Mouse (Mus musculus): ENCODE measurements around the gene Vmn1r235.
"Not testable (repeated sequence)": the region's sequence is repeated elsewhere in the genome, so short reads cannot be mapped to it uniquely, and the experiment has no call there.

Vmn1r235 gene

GRCm38 (mm10) chr17:21256111-21256510 is at the start of gene Vmn1r235:
Vmn1r235 (plus strand) TSS chr17:21256411.
- no peak for DNase-seq (ENCODE audit: low spot score)

GRCm38 (mm10) chr17:21211081-21211480 is 45.1 kb upstream of the Vmn1r235 start:
- DNase-seq (ENCODE audit: low spot score), result not testable (repeated sequence)

DNA sequence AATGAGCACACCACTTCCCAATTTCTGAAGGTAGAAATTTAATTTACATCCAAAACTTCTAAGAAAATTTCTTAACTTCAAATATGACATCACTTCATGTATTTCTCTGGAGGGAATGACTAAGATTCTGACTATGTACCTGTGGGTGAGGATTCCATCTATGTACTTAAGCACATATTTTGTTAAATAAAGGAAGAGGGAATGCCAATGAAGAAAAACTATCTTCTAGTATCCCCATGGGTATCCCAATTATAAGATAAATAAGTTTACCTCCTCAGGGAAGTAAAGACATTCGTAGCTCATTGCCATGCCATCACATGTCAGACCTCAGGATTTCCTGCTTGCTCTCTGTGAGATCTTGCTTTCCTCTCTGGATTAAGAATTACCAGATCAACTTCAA is 30.4 kb upstream of the Vmn1r235 start, which contains the start of gene Vmn1r234:
Gene Vmn1r234, plus strand, starts transcription at position 301 of the 400 bp plus-strand sequence.
- no peak for DNase-seq (ENCODE audit: low spot score)

DNA sequence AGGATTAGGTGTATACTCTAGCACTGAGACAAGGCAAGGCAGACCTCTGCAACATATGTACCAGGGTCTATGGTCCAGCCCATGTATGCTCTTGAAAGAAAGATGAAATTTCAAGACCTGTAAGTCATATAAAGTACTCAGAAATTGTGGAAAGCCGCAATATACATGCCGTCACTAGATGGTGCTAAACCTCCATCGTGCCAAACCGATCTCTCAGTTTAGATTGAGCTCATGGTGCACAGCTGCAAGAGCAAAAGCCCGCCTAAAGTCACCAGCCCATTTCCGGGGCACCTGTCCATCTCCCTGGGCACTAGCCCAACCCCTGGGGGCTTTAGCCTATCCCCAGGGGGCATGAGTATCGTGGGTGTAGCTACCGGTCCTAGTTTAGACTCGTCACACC is 24.6 kb upstream of the Vmn1r235 start:
- peak; percentile 56 for DNase-seq (ENCODE audit: low spot score)

- peak; percentile 66 for DNase-seq (ENCODE audit: low spot score)
Measured at GRCm38 (mm10) chr17:21272103-21272502, 15.9 kb downstream of the Vmn1r235 start.

GRCm38 (mm10) chr17:21282642-21283041 is 26.4 kb downstream of the Vmn1r235 start, which contains the start of gene Vmn1r236:
Vmn1r236 (plus strand) TSS chr17:21282942.
- no peak for DNase-seq (ENCODE audit: low spot score)

- DNase-seq (ENCODE audit: low spot score), result no peak
Measured at GRCm38 (mm10) chr17:21284395-21284794, 28.2 kb downstream of the Vmn1r235 start.

DNA sequence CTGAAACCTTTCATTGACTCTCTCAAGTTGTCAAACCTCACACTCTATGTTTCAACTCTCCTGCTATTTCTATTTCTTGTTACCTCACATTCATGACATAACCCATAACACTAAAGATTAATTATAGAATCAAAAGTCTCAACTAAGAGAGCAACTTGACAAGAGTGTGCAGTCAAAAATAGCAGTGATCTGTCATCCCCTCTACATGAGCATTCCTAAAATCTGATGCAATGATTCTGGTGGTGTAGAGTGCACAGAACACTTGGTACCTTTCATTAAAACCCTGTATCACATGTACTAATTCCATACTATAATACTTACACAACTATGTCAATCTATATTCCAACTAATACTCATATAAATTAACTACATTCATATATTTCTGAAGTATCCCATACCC is 33.5 kb downstream of the Vmn1r235 start:
- no peak for DNase-seq (ENCODE audit: low spot score)

GRCm38 (mm10) chr17:21311565-21311964 is 55.4 kb downstream of the Vmn1r235 start, which contains the start of gene Vmn1r237:
Vmn1r237 (plus strand) TSS chr17:21311865.
- DNase-seq (ENCODE audit: low spot score), result no peak
